Comparison of ENCODE assay signal across 8 mouse cellular contexts in the genomic region with DNA sequence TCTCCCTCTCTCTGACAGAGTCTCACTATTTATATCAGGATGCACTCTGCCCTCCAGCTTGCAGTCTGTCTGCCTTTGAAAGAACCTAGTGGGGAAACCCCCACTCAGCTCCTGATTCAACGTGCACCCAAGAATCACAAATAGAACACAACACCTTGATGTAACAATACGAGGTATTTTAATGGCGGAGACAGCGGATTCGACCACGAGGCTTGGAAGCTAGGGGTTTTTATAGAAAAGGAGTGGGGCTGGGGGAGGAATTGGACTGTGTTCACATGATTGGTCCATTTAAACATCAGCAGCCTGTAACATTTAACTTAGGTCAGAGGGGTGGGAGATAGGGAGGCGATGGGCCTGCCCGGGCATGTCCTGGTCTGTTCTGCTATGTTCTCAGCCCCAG. TPM values are rescaled to one million over a fixed set of nuclear protein-coding genes. Genes with fewer than 3 reads are reported as not detected.
DNase-seq lines count a peak whose midpoint lies in the region; TF ChIP-seq lines count a peak whose summit lies in the region.
"Not testable (repeated sequence)": the region's sequence is repeated elsewhere in the genome, so short reads cannot be mapped to it uniquely, and the experiment has no call there.
"Had no signal": no experiment of that assay in that cellular context is flagged by ENCODE, and none has a peak within 500 bp of the region (broad histone marks: within the 10 kb centered on the region; RNA-seq: fewer than 3 reads in every experiment).

No protein-coding gene starts in this region.

- H3K36me3 ChIP-seq in CH12.LX (replicated peaks in 1 of 2; ENCODE audit: control insufficient read depth in 1 of 2, insufficient read depth in 1 of 2, low read length in 1 of 2); testis, adult 2 months (ENCODE audit: control insufficient read depth, insufficient read depth, low read length): not testable (repeated sequence)

- H3K4me2 ChIP-seq in CH12.LX (ENCODE audit: insufficient read depth, low read depth, poor library complexity, severe bottlenecking) = not testable (repeated sequence)

- not testable (repeated sequence) for H3K9me3 ChIP-seq in CH12.LX (replicated peaks; ENCODE audit: low read length)

- dilution Hi-C loops in CH12.LX (cut with MboI; ENCODE audit: extremely low pct_ligation_motif_present, extremely low pct_unique_long_range_greater_than_20kb, low sequenced_read_pairs) = not testable (repeated sequence)

- TF ChIP-seq EP300 in CH12.LX (IDR thresholded peaks at IDR 0.05; ENCODE audit: low read length) = not testable (repeated sequence)

- TF ChIP-seq POLR2A in CH12.LX (IDR thresholded peaks at IDR 0.05; ENCODE audit: low read depth, low read length) = 0 out of 2 replicates have a peak, but pooled peaks have one; percentile 22
- TF ChIP-seq POLR2A in testis, adult 2 months (IDR thresholded peaks at IDR 0.05; ENCODE audit: control insufficient read depth, low read depth, low read length) = not testable (repeated sequence)

- in situ Hi-C loops in CH12.LX (cut with MboI; ENCODE audit: low pct_ligation_motif_present, low pct_unique_long_range_greater_than_20kb, low sequenced_read_pairs) = not testable (repeated sequence)

- H3K9ac ChIP-seq in CH12.LX (ENCODE audit: insufficient read depth, low read depth) = not testable (repeated sequence)

- H3K4me3 ChIP-seq in CH12.LX (replicated peaks in 1 of 3; ENCODE audit: low read depth in 2 of 3, low read length in 2 of 3, poor library complexity in 1 of 3) = not testable (repeated sequence)
- peak overlapping the region; percentile 38 for H3K4me3 ChIP-seq in testis, adult 2 months (ENCODE audit: control insufficient read depth, low read depth, low read length)

- TF ChIP-seq CTCF in CH12.LX (conservative IDR thresholded peaks at IDR 0.05 in 1 of 2, IDR thresholded peaks at IDR 0.05 in 1 of 2; ENCODE audit: low read depth in 2 of 2, low read length in 2 of 2); testis, adult 2 months (IDR thresholded peaks at IDR 0.05; ENCODE audit: control insufficient read depth, insufficient read depth, insufficient replicate concordance, low read depth, low read length): not testable (repeated sequence)

- H3K4me1 ChIP-seq in CH12.LX (ENCODE audit: control insufficient read depth in 1 of 2, insufficient read depth in 2 of 2) = peaks cover 4 to 32% of the 10 kb centered on the region in 2 experiments; a peak in 3 of 4 replicates
- H3K4me1 ChIP-seq in testis, adult 2 months (ENCODE audit: control insufficient read depth, insufficient read depth, low read length) = not testable (repeated sequence)

- H3K79me2 ChIP-seq in CH12.LX (replicated peaks; ENCODE audit: control insufficient read depth, extremely low read depth, insufficient read depth, poor library complexity, severe bottlenecking) = peaks cover 22% of the 10 kb centered on the region

- TF ChIP-seq RAD21 in CH12.LX (IDR thresholded peaks at IDR 0.05; ENCODE audit: low read depth, low read length) = not testable (repeated sequence)

- DNase-seq in CH12.LX (ENCODE audit: extremely low read depth) (peak; percentile 48), ES-CJ7 (ENCODE audit: low read depth, low spot score) (peak; percentile 41), R1 (ENCODE audit: low read depth, low spot score) (peak; percentile 49)
- DNase-seq in heart, adult 11 months = peak; percentile 75

- not testable (repeated sequence) for H3K27me3 ChIP-seq in CH12.LX (replicated peaks); testis, adult 2 months (ENCODE audit: control insufficient read depth, insufficient read depth, low read length)

- peak overlapping the region; percentile 35; the same call in 1 of the 2 replicates for H3K27ac ChIP-seq in CH12.LX (ENCODE audit: insufficient read depth, low read depth)
- not testable (repeated sequence) for H3K27ac ChIP-seq in testis, adult 2 months (ENCODE audit: control insufficient read depth, insufficient read depth, low read depth, low read length)

TF ChIP-seq in CH12.LX, 34 proteins besides CTCF, POLR2A, EP300 and RAD21:
- TF ChIP-seq TBP (conservative IDR thresholded peaks at IDR 0.05; ENCODE audit: low read depth, low read length) = peak; percentile 67
- TF ChIP-seq MAX (IDR thresholded peaks at IDR 0.05; ENCODE audit: low read length) = peak; percentile 28; the same call in 1 of the 2 replicates

RNA-seq across cellular contexts. Expression of gene Naa20, which starts 1.6 kb away (rescaled TPM):
- total RNA-seq in CH12.LX (2012; rRNA removed) = 79.8 and 102 TPM in 2 replicates
- total RNA-seq in CH12.LX (2014; rRNA removed) = 264 and 327 TPM in 2 replicates
- 121 and 136 TPM in 2 replicates for polyA plus RNA-seq in CH12.LX (2012; ENCODE audit: insufficient read length, low read depth)
- 27.0 and 32.1 TPM in 2 replicates for polyA plus RNA-seq in testis, adult 2 months (2012; rRNA removed)

RNA-seq across cellular contexts. Expression of gene Cfap61, which starts 34.3 kb away (rescaled TPM):
- not detected in 2 replicates for total RNA-seq in CH12.LX (2012; rRNA removed)
- total RNA-seq in CH12.LX (2014; rRNA removed) = 0.41 TPM in 1 of 2 replicates, not detected in the other
- polyA plus RNA-seq in CH12.LX (2012; ENCODE audit: insufficient read length, low read depth) = 0.34 and 0.70 TPM in 2 replicates
- polyA plus RNA-seq in testis, adult 2 months (2012; rRNA removed) = 78.8 and 83.5 TPM in 2 replicates
- polyA plus RNA-seq: activated CD4-positive, CD25-positive, alpha-beta regulatory T cell, adult 4 months; CD4-positive, CD25-positive, alpha-beta regulatory T cell, adult 4 months; G1E had no signal

RNA-seq across cellular contexts. Expression of gene Crnkl1, which starts 34.5 kb away (rescaled TPM):
- total RNA-seq in CH12.LX (2012; rRNA removed) = 18.8 and 22.1 TPM in 2 replicates
- total RNA-seq in CH12.LX (2014; rRNA removed) = 31.6 and 33.5 TPM in 2 replicates
- 30.4 and 30.7 TPM in 2 replicates for polyA plus RNA-seq in CH12.LX (2012; ENCODE audit: insufficient read length, low read depth)
- polyA plus RNA-seq in testis, adult 2 months (2012; rRNA removed) = 8.3 and 17.1 TPM in 2 replicates

Comparison
In these comparisons a context has a peak if more than half of its experiments do, and no peak if none do; other contexts are left out.
1. RNA of gene Cfap61, which starts 34.3 kb away (polyA plus RNA-seq): 78.8 to 83.5 TPM in testis, adult 2 months; 0.34 to 0.70 TPM in CH12.LX; every median in the first group is over 10 times any median in the second.
2. Peak in every context shown above with its lines, with median percentiles within 50 percentile points of each other: DNase-seq.